Mouse (Mus musculus): ENCODE results near the gene Gnat3.

DNA sequence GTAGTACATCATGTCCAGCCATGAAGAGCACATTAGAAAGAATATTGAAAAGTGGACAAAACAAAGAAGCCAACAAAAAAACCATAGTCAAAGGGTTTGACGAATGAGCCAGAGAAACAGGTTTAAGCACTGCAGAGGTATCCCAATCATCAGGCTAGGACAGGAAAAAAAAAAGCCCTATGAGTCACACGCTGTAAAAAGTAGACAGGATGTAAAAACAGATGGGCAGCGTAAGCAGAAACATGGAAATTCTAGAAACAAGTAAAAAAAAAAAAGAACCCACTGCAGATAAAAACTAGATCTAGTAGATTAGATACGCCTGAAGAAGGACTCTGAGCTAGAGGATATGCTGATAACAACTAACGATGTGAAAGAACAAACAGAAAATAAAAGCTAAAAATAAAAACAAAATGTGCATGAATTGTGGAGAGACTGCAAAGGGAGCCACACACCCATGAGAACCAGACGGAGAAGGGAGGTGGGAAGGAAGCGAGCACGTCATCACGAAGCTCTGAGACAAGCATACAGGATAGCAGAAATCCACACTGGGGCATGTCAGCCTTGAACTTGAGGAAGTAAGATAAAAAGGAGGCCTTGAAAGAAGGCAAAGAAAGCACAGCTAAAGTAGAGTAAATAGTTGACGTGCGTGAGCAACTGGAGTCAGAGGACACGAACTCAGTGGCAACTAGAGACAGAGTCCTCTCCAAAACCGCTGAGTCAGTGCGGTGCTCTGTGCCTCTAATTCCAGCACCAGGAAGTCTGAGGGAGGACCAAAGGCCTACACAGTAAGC, 73.7 kb downstream of the Gnat3 start:
- no peak for TF ChIP-seq CTCF (IDR thresholded peaks at IDR 0.05; ENCODE audit: extremely low read depth, insufficient read depth, low read length)
- TF ChIP-seq POLR2A (IDR thresholded peaks at IDR 0.05; ENCODE audit: extremely low read depth, insufficient read depth, low read length): no peak
